Mouse (Mus musculus) megakaryocyte, adult 5-6 weeks (primary cell): ENCODE results near the gene Gm20905. TPM values are rescaled to one million over a fixed set of nuclear protein-coding genes. Genes with fewer than 3 reads are reported as not detected.
"Not testable (repeated sequence)": the region's sequence is repeated elsewhere in the genome, so short reads cannot be mapped to it uniquely, and the experiment has no call there.

Experiments used
- ATAC-seq: 2 replicates; pipeline ENCODE4 v1.8.0; 2016; ENCODE audit warnings: mild to moderate bottlenecking, inconsistent platforms; ENCODE audit not compliant: poor library complexity, severe bottlenecking
- total RNA-seq, 2 experiments: library from RNA; stranded (forward) in 1 of 2; stranded (reverse) in 1 of 2; fragments of 153-499, 151-499 nt in 1 of 2; fragments of 221-1000, 200-1000 nt in 1 of 2; gene quantifications; 2 replicates each; pipeline versions ENCODE4 v1.2.3 to v1.2.4; 2015 to 2017

Gm20905 gene
- total RNA-seq (2015): not detected in 2 replicates
- not detected in 2 replicates for total RNA-seq (2017)

- not testable (repeated sequence) for ATAC-seq
These were observed at the start of gene Gm20905 for GRCm38 (mm10) chrY:37259503-37259902. TSS of gene Gm20905 (minus strand) at chrY:37259603.
